Mouse (Mus musculus): Measurements from ENCODE around the gene Tgfbr3. TPM values are rescaled to one million over a fixed set of nuclear protein-coding genes. Genes with fewer than 3 reads are reported as not detected.

Gene Tgfbr3
- polyA plus RNA-seq, 1 experiment: not detected

DNA sequence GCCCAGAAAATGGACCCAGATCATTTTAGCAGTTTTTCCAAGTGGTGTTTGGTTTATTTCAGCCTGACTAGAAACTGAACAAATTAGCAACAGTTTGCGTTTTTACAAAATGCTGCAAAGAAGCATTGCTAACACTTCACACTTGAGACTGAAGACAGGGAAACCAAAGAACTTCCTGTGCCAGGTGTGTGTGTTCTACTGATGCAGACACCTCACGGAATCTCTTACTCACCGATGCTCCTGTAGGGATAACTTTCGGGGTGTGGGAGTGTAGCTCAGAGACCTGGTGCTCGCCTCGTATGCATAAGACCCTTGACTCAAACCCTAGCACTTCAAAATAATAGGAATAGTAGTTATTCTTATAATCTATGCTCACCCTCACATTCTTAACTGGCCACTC lies 3.9 kb downstream of the Tgfbr3 start:
- Histone ChIP-seq H3K27ac (ENCODE audit: insufficient read depth, low read depth, low read length) (no peak overlapping the region), H3K4me1 (ENCODE audit: control insufficient read depth, insufficient read depth, low read length) (peaks cover 7% of the 10 kb centered on the region), H3K4me3 (ENCODE audit: insufficient read depth, low read depth, low read length) (no peak overlapping the region)
- 88% methylated on average over 6 of the region's 6 CpGs for WGBS
- TF ChIP-seq POLR2A (IDR thresholded peaks at IDR 0.05; ENCODE audit: insufficient read depth, low read depth, low read length) (no peak), CTCF (IDR thresholded peaks at IDR 0.05; ENCODE audit: insufficient read depth, low read depth, low read length) (no peak)

DNA sequence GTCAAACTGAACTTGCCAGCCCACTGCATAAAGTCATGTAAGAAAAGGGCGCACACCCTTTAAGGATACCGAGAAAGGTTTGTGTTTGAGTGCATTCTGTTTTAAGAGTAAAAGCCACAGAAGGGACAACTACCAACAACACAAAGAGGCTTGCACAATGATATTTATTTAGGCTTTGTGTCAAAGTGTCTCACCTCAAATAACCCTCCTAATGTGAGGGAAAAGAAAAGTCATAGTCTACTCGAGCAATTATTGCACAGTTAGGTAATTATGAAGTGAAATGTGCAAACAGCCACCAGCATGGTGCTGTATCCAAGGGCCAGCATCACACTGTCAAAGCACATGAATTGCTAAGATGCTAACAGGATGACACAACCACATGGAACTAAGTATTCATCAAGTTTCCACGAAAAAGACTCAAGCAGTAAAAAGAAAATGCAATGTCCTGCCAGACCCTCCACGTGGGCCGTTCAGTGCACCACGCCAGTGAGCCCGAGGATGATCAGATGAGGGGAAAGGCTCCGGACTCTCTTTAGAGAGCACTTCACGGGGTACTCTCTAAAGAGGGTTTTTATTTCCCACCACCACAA lies 5.4 kb downstream of the Tgfbr3 start:
- Histone ChIP-seq H3K27ac (ENCODE audit: insufficient read depth, low read depth, low read length) (no peak overlapping the region), H3K4me3 (ENCODE audit: insufficient read depth, low read depth, low read length) (no peak overlapping the region), H3K4me1 (ENCODE audit: control insufficient read depth, insufficient read depth, low read length) (peaks cover 7% of the 10 kb centered on the region)
- TF ChIP-seq POLR2A (IDR thresholded peaks at IDR 0.05; ENCODE audit: insufficient read depth, low read depth, low read length): no peak
- no peak for TF ChIP-seq CTCF (IDR thresholded peaks at IDR 0.05; ENCODE audit: insufficient read depth, low read depth, low read length)
- 87% methylated on average over 10 of the region's 10 CpGs for WGBS

GRCm38 (mm10) chr5:107282561-107283307 lies 6.7 kb downstream of the Tgfbr3 start:
- Histone ChIP-seq H3K27ac (ENCODE audit: insufficient read depth, low read depth, low read length) (no peak overlapping the region), H3K4me3 (ENCODE audit: insufficient read depth, low read depth, low read length) (no peak overlapping the region), H3K4me1 (ENCODE audit: control insufficient read depth, insufficient read depth, low read length) (no peaks in the 10 kb centered on the region; the same call in 1 of the 2 replicates)
- TF ChIP-seq POLR2A (IDR thresholded peaks at IDR 0.05; ENCODE audit: insufficient read depth, low read depth, low read length) (no peak), CTCF (IDR thresholded peaks at IDR 0.05; ENCODE audit: insufficient read depth, low read depth, low read length) (no peak)
- WGBS: 73% methylated on average over 9 of the region's 9 CpGs

- no peak overlapping the region for H3K4me3 ChIP-seq (ENCODE audit: insufficient read depth, low read depth, low read length)
- H3K27ac ChIP-seq (ENCODE audit: insufficient read depth, low read depth, low read length): no peak overlapping the region
- 69% methylated on average over 4 of the region's 4 CpGs for WGBS
- no peaks in the 10 kb centered on the region; the same call in 1 of the 2 replicates for H3K4me1 ChIP-seq (ENCODE audit: control insufficient read depth, insufficient read depth, low read length)
- TF ChIP-seq POLR2A (IDR thresholded peaks at IDR 0.05; ENCODE audit: insufficient read depth, low read depth, low read length) (no peak), CTCF (IDR thresholded peaks at IDR 0.05; ENCODE audit: insufficient read depth, low read depth, low read length) (no peak)
Observed at GRCm38 (mm10) chr5:107279263-107279662, 10.2 kb downstream of the Tgfbr3 start.

DNA sequence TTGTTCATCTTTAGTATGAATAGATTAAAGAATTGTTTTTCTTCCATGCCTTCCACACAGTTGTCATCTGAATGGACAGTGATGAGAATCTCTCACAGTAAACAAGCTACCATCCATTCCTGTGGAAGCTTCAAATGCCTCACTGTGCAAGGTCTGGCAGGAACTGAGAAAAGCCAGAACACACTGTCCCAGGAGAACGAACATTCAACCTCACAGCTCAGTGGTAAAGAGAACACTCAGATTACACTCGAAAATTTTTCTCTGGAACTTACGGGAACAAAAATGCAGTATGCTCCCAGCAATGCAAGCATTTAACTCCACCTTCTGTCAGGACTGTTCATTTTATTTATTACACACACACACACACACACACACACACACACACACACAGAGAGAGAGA lies 13.2 kb downstream of the Tgfbr3 start:
- TF ChIP-seq POLR2A (IDR thresholded peaks at IDR 0.05; ENCODE audit: insufficient read depth, low read depth, low read length): no peak
- no peak for TF ChIP-seq CTCF (IDR thresholded peaks at IDR 0.05; ENCODE audit: insufficient read depth, low read depth, low read length)
- H3K27ac ChIP-seq (ENCODE audit: insufficient read depth, low read depth, low read length): no peak overlapping the region
- no peaks in the 10 kb centered on the region for H3K4me1 ChIP-seq (ENCODE audit: control insufficient read depth, insufficient read depth, low read length)
- H3K4me3 ChIP-seq (ENCODE audit: insufficient read depth, low read depth, low read length): no peak overlapping the region
- WGBS: 88% methylated on average over 3 of the region's 3 CpGs

DNA sequence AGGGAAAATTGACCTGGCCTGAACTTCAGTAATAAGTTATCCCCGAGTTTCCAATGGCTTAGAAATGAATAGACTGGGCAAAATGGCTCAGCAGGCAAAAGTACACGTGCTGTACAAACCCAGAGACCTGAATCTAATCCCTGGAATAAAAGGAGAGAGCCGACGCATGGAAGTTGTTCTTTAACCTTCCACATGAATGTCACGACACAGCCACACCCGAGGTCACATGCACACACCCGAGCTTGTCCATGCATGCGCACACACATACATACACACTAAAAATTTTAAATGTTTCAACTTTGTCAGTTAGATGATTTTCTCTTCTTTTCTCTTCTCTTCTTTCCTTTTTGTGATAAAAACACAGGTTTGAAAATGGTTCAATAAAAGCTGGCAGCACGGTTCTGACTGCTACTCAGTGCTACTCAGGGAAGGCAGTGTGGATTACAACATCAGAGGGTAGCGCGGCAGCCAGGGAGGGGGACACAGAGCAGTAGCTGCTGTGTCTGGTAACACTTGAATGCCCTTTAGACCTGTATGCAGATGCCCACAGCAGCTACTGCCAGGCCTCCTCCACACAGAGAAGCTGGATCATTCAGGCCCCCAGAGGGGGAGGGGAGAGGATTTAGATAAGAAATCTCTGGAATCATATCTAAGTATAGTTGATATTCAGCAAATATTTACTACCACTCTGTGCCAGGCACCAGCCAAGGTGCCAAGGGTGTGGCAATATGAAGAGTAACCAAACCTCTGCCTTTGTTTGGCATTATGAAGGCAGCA lies 17.0 kb downstream of the Tgfbr3 start:
- TF ChIP-seq POLR2A (IDR thresholded peaks at IDR 0.05; ENCODE audit: insufficient read depth, low read depth, low read length) (no peak), CTCF (IDR thresholded peaks at IDR 0.05; ENCODE audit: insufficient read depth, low read depth, low read length) (no peak)
- Histone ChIP-seq H3K27ac (ENCODE audit: insufficient read depth, low read depth, low read length) (no peak overlapping the region), H3K4me3 (ENCODE audit: insufficient read depth, low read depth, low read length) (no peak overlapping the region), H3K4me1 (ENCODE audit: control insufficient read depth, insufficient read depth, low read length) (peaks cover 9% of the 10 kb centered on the region)
- WGBS: 58% methylated on average over 11 of the region's 11 CpGs

- WGBS: 12% methylated on average over 6 of the region's 6 CpGs
- Histone ChIP-seq H3K4me1 (ENCODE audit: control insufficient read depth, insufficient read depth, low read length) (peaks cover 9% of the 10 kb centered on the region), H3K4me3 (ENCODE audit: insufficient read depth, low read depth, low read length) (no peak overlapping the region), H3K27ac (ENCODE audit: insufficient read depth, low read depth, low read length) (no peak overlapping the region)
- TF ChIP-seq POLR2A (IDR thresholded peaks at IDR 0.05; ENCODE audit: insufficient read depth, low read depth, low read length): no peak
- TF ChIP-seq CTCF (IDR thresholded peaks at IDR 0.05; ENCODE audit: insufficient read depth, low read depth, low read length): no peak
Observed at GRCm38 (mm10) chr5:107269006-107269328, 20.5 kb downstream of the Tgfbr3 start.

DNA sequence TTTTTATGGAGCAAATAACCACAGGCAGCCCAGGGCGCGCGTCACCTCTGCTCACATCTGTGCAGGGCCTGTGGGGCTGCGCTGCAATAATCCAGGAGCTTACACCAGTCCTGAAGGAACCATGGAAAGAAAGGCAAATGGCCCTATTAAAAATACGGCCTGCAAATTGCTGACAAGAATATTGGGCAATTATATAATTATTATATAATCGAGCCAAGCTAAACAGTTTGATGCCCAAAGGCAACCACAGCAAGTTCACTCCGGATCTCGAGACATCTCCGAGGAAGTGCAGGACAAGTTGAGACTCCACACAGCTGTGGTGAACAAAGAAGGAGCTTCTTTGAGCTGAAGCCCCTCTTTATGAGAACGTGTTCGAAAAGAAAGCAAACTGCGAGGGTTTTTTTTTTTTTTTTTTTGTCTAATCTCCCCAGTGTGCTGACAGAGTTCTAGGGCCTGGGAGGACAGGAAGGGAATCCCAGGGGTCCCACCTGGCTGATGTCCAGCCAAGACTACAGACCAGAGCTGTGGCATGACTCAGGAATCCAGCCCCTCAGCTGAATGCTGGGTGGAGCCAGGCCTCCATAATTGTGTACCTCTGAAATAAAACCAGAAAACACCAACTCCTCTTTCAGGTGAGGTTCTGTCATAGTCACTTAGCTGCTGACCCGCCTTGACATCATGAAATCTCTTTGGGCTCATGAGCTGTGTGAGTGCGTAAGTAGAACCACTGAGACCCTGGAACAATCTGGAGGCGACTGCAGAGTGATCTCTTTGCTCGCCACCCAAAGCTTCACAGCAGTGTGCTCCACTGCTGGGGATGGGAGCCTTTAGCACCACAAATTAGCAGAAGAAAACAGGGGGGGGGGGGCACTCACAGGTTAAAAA lies 21.1 kb downstream of the Tgfbr3 start:
- peaks cover 9% of the 10 kb centered on the region for H3K4me1 ChIP-seq (ENCODE audit: control insufficient read depth, insufficient read depth, low read length)
- no peak for TF ChIP-seq POLR2A (IDR thresholded peaks at IDR 0.05; ENCODE audit: insufficient read depth, low read depth, low read length)
- TF ChIP-seq CTCF (IDR thresholded peaks at IDR 0.05; ENCODE audit: insufficient read depth, low read depth, low read length): no peak
- 46% methylated on average over 16 of the region's 16 CpGs for WGBS
- no peak overlapping the region for H3K27ac ChIP-seq (ENCODE audit: insufficient read depth, low read depth, low read length)
- H3K4me3 ChIP-seq (ENCODE audit: insufficient read depth, low read depth, low read length): no peak overlapping the region

All from olfactory bulb, adult 2 months (tissue).